8 mouse cellular contexts compared by ENCODE assay signal in genomic region chr4:54947991-54948615, GRCm38 (mm10). TPM values are rescaled to one million over a fixed set of nuclear protein-coding genes. Genes with fewer than 3 reads are reported as not detected.
A peak's percentile ranks its signal among the peaks of the same experiment; 100 is the strongest.
DNase-seq lines count a peak whose midpoint lies in the region; TF ChIP-seq lines count a peak whose summit lies in the region.

No protein-coding gene starts in this region.

- H3K4me3 ChIP-seq in ES-Bruce4 (ENCODE audit: low read depth, low read length) = peak overlapping the region; percentile 98
- H3K4me3 ChIP-seq in embryonic fibroblast, embryonic 13.5 days (ENCODE audit: insufficient read depth, low read length) = peak overlapping the region; percentile 83

- H3K9me3 ChIP-seq in ES-Bruce4 (replicated peaks; ENCODE audit: control insufficient read depth, insufficient read depth, low read length, poor library complexity, severe bottlenecking) = no peaks in the 10 kb centered on the region

- no peak for TF ChIP-seq CTCF in ES-Bruce4 (IDR thresholded peaks at IDR 0.05; ENCODE audit: low read depth, low read length)
- no peak for TF ChIP-seq CTCF in embryonic fibroblast, embryonic 13.5 days (IDR thresholded peaks at IDR 0.05; ENCODE audit: borderline replicate concordance, insufficient read depth, low read length)

- H3K4me1 ChIP-seq in ES-Bruce4 (ENCODE audit: control insufficient read depth, insufficient read depth, low read length) = no peaks in the 10 kb centered on the region
- H3K4me1 ChIP-seq in embryonic fibroblast, embryonic 13.5 days (ENCODE audit: control insufficient read depth, insufficient read depth, low read length) = peaks cover 3% of the 10 kb centered on the region; the same call in 1 of the 2 replicates

- intact Hi-C loops in heart, postnatal 36 days (cut with DNase I) = loop anchor here (1.0 to 10.0 kb wide), 5 partner anchors 53 to 1013 kb away; no protein-coding TSS in a partner anchor

- no peak for TF ChIP-seq EP300 in ES-Bruce4 (IDR thresholded peaks at IDR 0.05; ENCODE audit: insufficient read depth, low read depth, low read length)

- no peaks in the 10 kb centered on the region for H3K27me3 ChIP-seq in ES-Bruce4 (ENCODE audit: control insufficient read depth, insufficient read depth, low read length, poor library complexity, severe bottlenecking)

- peak overlapping the region; percentile 89 for H3K9ac ChIP-seq in ES-Bruce4 (ENCODE audit: low read depth, poor library complexity, severe bottlenecking)

- peaks cover 2% of the 10 kb centered on the region for H3K36me3 ChIP-seq in ES-Bruce4 (ENCODE audit: control insufficient read depth, insufficient read depth, low read length, poor library complexity, severe bottlenecking)

- TF ChIP-seq POLR2A in ES-Bruce4 (IDR thresholded peaks at IDR 0.05; ENCODE audit: insufficient read depth, low read length) = no peak
- peak; percentile 58 for TF ChIP-seq POLR2A in embryonic fibroblast, embryonic 13.5 days (IDR thresholded peaks at IDR 0.05; ENCODE audit: low read depth, low read length)

- peak; percentile 49 for DNase-seq in adrenal gland, postnatal 25 days
- peak; percentile 43 to 55 for DNase-seq in heart, postnatal 36 days
- peak; percentile 58 to 69 for DNase-seq in layer of hippocampus, postnatal 10 days (ENCODE audit: low spot score in 2 of 2)
- DNase-seq in lung, postnatal 14 days = peak; percentile 43
- DNase-seq in skeletal muscle tissue, adult 2 months (ENCODE audit: low read depth, low spot score) = peak; percentile 23
- no peak for DNase-seq in thymus, postnatal 0 days (ENCODE audit: low spot score)

- H3K27ac ChIP-seq in ES-Bruce4 (ENCODE audit: insufficient read depth, low read length) = peak overlapping the region; percentile 91
- H3K27ac ChIP-seq in embryonic fibroblast, embryonic 13.5 days (ENCODE audit: insufficient read depth, low read length) = peak overlapping the region; percentile 85

RNA-seq across cellular contexts. Expression of gene Zfp462, which starts 3.3 kb away (rescaled TPM):
- 124 and 134 TPM in 2 replicates for polyA plus RNA-seq in ES-Bruce4 (2011; ENCODE audit: insufficient read depth, insufficient read length, low read depth, missing spikeins)
- total RNA-seq in adrenal gland, postnatal 25 days (2021) = 45.3 and 51.6 TPM in 2 replicates
- 23.7 and 28.9 TPM in 2 replicates for polyA plus RNA-seq in embryonic fibroblast, embryonic 13.5 days (2011; ENCODE audit: insufficient read length, low read depth, missing spikeins)
- total RNA-seq in heart, postnatal 36 days (2021) = 1 to 10 TPM; 7.2 to 7.5 TPM
- 10 to 100 TPM; 60.9 to 68.6 TPM for total RNA-seq in layer of hippocampus, postnatal 10 days (2021)
- polyA plus RNA-seq in thymus, postnatal 0 days (2015; fragmentation: Nextera tagmentation; extraction: Ambion mirVana) = 0.54 and 0.57 TPM in 2 replicates
